Mouse (Mus musculus): ENCODE measurements around the gene Slit3.

Gene Slit3

DNA sequence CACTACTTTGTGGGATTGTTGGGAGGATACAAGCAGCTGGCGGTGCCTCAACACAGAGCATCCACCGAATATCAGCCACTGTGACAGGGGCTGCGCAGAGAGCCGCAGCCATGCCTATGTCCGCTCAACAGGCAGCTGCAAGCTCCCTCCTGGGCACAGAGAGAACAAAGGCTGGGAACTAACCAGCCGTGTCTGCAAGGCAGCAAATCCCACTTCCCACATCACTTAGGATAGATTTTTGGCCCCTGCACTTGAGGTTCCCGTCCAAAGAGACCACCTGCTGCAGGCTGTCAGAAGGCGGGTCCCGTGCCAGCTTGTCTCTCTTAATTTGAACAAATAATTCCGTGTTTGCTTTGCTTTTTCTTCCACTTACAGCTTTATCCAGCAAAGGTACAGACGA lies 319.2 kb downstream of the Slit3 start:
- in situ Hi-C loops (cut with MboI, MseI), result loop anchor here in 1 of 2 experiments (10.0 kb wide), 1 partner anchor 595 kb away; no protein-coding TSS in a partner anchor

GRCm38 (mm10) chr11:35444489-35445100 lies 323.6 kb downstream of the Slit3 start:
- in situ Hi-C loops (cut with MboI, MseI), result loop anchor here in 1 of 2 experiments (5.0 to 10.0 kb wide), 2 partner anchors 223 to 600 kb away; no protein-coding TSS in a partner anchor

DNA sequence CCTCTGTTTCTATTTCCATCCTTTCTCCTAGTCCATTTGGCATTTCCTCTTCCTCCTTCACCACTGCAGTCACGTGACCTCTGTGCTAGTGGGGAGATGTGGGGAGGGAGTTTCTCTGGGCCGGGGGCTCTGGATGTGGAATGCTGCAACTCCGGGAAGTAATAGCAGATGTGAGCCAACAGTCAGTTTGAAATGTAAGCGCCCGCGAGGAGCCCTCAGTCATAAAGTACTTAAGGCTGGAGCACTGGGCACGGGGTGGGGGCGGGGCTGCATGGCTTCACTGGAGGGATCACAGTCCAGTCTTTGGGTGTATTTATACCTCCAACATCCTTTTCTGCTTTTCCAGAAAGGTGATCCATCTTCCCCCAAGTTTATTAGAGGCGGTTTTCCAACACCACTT lies 326.9 kb downstream of the Slit3 start:
- in situ Hi-C loops (cut with MboI, MseI), result loop anchor here in 1 of 2 experiments (5.0 to 10.0 kb wide), 2 partner anchors 219 to 603 kb away; no protein-coding TSS in a partner anchor

GRCm38 (mm10) chr11:35449199-35449598 lies 328.2 kb downstream of the Slit3 start:
- in situ Hi-C loops (cut with MboI, MseI), result loop anchor here in 1 of 2 experiments (5.0 to 10.0 kb wide), 2 partner anchors 218 to 604 kb away; no protein-coding TSS in a partner anchor

DNA sequence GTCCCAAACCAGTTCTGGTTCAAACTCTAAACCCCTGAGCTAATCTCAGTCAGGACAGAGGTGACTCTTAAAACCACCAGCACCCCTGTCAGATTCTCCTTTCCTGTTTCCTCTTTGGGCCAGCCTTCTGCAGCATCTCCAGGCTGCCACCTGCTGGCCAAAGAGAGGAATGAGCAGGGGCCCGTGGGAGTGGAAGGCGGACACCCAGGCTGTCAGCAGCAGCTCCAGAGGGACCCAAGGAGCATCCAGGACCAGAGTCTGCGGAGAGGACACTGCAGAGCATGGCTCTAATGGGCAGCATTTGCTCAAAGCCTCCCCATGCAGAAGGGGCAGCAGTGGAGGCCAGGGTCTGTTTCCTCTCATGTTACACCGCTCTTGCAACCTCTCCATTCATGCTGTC lies 330.6 kb downstream of the Slit3 start:
- in situ Hi-C loops (cut with MboI, MseI), result loop anchor here in 1 of 2 experiments (5.0 kb wide), 2 partner anchors 216 to 604 kb away; no protein-coding TSS in a partner anchor

DNA sequence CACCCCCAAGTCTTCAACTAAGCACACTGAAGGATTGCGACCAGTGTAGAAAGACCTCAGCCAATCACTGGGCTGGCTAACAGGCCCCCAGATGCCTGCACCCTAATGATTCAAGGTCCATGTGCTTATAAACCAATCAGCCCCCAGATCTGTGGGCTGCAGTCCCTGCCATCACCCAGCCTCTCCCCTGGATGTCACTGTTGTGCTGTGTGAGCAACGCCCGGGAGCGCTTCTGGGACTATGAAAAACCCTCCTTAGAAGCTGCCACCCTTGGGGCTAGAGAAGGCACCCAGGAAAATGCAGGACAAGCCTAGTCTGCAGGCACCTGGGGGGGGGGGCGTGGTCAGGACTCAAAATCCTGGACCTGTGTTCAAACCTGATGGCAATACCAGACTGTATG lies 331.4 kb downstream of the Slit3 start:
- in situ Hi-C loops (cut with MboI, MseI), result loop anchor here in 1 of 2 experiments (5.0 kb wide), 2 partner anchors 215 to 605 kb away; no protein-coding TSS in a partner anchor

DNA sequence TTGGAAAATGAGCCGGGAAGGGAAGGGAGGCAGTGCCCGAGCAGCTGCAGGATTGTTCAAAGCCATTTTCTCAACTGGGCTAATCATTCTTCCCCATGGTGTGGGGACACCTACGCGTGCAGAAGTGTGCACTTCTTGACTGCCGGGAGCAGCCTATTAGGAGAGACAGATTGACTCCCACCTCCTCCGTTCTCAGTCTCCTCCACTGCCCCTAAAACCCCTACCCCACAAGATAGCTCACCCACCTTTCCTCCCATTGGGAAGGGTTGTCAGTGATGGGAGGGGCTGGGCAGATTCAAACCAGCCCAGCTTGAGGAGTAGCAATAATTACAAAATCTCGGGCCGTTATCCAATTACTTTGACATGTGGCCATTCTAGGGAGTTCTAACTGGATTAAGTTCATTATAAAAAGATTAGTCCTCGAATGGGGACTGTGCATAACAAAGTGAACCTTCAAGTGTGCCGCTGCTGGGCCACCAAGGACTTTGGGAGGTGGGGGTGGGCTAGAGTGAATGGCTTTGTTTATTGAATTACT lies 333.2 kb downstream of the Slit3 start:
- in situ Hi-C loops (cut with MboI, MseI), result loop anchor here in 1 of 2 experiments (5.0 kb wide), 2 partner anchors 213 to 607 kb away; no protein-coding TSS in a partner anchor

DNA sequence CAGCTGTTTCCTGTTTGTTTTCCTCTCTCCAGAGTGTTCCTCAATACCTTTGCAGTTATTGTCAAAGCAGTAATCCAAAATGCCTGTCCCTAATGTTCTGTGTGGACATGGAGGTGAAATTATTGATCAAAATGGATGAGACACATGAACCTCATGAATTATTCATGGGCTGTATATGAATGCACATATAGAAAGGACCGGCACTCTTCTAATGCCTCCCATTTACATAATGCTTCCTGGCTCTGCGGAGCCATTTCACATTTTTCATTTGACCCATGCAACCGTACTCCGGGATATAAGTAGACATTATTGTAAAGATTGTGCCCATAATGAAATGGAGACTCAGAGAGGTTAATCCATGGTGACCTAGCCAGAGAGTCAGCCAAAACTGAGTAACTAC lies 333.8 kb downstream of the Slit3 start:
- in situ Hi-C loops (cut with MboI, MseI), result loop anchor here in 1 of 2 experiments (5.0 kb wide), 2 partner anchors 213 to 607 kb away; no protein-coding TSS in a partner anchor

DNA sequence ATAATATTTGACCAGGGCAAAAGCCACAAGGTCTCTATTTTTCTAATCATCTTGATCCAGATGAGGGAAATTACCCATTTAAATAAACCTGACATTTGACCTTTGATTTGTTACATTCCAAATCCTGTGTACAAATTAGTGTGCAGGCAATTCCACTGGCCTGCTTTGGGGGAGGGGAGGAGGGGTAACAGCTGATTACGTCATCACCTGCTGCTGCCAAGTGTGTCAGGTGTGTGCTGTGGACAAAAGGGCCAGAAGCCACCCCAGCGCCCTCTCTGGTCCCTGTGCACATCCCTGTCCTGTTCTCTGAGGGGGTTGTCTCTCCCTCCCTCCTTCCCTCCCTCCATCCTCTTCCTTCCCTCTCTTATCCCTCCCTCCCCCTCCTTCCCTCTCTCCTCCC lies 337.0 kb downstream of the Slit3 start:
- in situ Hi-C loops (cut with MboI, MseI), result no loop called here

DNA sequence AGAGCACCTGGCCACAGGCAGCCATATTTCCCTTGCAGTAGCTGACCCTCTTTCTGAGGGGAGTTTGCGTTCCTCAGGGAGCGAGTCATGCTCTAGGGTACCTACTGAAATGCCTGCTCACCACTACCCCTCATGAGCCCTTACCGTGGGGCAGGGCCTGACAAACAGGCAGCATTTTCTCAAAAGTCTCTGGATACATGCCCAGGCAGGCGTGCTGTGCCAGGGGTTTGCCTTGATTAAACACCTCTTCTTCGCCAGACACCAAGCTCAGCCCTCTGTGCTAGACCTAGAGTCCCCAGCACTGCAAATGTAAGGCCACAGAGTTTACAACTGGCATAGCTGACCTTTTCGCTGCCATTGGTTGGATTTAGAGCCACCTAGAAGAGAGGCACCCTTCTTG lies 345.7 kb downstream of the Slit3 start:
- in situ Hi-C loops (cut with MboI, MseI), result no loop called here

DNA sequence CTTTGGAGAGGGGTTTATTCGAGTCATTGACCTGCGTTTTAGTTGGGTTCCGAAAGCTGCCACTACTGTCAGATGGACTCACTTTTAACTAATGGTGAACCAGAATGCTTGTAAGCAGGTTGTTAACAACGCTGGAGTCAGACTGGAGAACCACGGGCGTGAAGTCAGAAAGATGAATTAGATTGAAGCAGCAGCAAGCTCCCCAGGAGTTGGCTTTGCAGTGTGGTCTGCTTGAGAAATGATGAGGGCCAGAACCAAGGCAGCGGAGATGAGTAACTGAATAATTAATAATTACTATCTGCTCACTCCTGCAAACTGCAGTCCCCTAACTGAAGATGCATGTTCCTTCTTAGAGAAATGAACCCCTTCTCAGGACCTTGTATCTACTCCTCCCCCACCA lies 347.8 kb downstream of the Slit3 start:
- in situ Hi-C loops (cut with MboI, MseI), result no loop called here

GRCm38 (mm10) chr11:35469940-35470339 lies 348.9 kb downstream of the Slit3 start:
- in situ Hi-C loops (cut with MboI, MseI), result no loop called here

DNA sequence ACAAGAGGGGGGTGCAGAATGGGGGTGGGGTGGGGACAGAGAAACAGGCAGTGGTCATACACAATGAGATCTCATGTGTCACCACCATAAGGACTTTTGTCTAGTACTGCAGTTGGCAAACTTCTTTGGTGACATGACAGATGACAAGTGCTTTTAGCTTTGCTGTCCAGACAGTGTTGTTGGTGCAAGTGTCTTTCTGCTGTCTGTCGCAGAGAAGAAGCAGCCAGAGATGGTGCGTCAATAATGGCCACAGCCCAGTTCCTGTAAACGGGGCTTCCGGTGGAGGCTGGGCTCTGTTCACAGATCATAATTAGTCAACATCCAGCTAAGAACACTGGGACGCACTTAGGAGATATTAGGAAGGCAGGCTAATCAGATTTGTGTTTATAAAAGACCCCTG lies 349.8 kb downstream of the Slit3 start:
- in situ Hi-C loops (cut with MboI, MseI), result no loop called here

GRCm38 (mm10) chr11:35472842-35473616 lies 352.0 kb downstream of the Slit3 start:
- in situ Hi-C loops (cut with MboI, MseI), result no loop called here

GRCm38 (mm10) chr11:35473617-35473996 lies 352.6 kb downstream of the Slit3 start:
- in situ Hi-C loops (cut with MboI, MseI), result no loop called here

GRCm38 (mm10) chr11:35480146-35480545 lies 359.1 kb downstream of the Slit3 start:
- in situ Hi-C loops (cut with MboI, MseI), result no loop called here

GRCm38 (mm10) chr11:35481611-35482363 lies 360.8 kb downstream of the Slit3 start:
- in situ Hi-C loops (cut with MboI, MseI), result no loop called here

DNA sequence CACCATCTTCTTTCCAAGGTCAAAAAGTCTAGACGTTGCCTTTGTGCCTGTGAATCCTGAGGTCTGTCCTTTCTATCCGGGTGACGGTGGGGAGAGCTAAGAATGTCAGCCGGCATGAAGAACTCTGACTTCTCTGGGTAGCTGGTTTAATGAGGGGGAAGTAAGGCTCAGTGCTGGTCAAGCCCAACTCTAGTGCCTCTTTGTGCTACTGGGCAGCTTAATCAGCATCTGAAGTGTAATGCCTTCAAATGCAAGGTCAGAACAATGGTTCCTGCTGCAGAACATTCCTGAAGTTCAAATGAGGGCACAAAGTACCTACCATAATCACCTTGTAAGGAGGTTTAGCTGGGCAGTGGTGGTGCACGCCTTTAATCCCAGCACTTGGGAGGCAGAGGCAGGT lies 366.9 kb downstream of the Slit3 start:
- in situ Hi-C loops (cut with MboI, MseI), result no loop called here

- in situ Hi-C loops (cut with MboI, MseI), result no loop called here
These were observed 370.7 kb downstream of the Slit3 start for GRCm38 (mm10) chr11:35491701-35492100.

DNA sequence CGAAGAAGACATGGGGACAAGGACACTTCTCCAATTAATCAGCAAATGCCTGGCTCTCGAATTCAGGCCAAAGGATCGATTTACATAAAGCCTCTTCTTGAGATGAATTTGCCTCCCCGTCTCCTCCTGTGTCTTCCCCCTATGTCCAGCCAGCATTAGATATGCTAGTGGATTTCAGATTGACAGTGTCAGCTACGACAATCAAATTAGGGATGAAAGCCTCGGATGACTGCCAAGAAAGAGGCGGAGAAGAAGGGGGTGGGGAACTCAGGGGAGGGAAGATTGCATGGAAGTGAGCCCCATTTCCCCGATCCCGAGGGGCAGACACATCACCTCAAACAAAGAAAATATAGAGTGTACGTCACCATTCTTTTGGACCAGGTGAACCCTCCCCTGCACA lies 375.9 kb downstream of the Slit3 start:
- in situ Hi-C loops (cut with MboI, MseI), result no loop called here

GRCm38 (mm10) chr11:35497961-35498360 lies 376.9 kb downstream of the Slit3 start:
- in situ Hi-C loops (cut with MboI, MseI), result no loop called here
